In the genomic region with DNA sequence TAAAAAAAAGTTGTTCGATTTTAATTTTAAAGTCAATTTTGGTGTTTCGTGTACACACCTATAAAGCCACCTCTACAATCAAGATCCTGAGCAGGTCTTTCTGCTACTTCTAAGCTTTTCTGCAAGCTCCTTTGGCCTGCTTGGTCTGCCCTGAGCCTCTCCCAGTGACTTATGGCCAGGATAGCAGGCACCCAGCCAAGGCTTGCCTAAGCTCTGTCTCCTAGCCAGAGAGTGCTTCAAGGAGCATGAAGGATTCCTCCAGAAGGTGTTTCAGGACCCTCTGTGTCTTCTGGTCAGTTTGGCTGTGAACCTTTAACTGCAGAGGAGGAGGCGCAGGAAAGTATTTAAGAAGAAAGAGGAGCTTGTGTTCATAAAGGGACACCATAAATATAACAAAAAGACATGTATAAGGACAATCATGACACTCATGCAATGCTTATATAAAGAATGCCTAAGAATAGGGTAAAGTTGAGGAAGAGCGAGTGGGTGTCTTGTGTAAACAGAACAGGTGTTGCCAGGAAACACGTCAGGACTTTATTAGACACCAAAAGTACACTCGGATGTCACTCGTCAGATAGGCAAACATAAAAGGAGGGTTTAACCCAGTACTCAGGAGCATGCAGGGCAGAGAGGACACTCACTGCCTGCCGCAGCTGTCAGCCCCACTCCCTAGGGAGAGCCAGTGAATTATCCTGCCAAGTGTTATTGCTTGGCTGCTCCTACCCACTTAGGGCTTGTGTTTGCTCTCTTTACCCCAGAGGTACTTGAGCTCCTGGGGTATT, we compare ENCODE assay signal across 9 mouse cellular contexts. TPM values are rescaled to one million over a fixed set of nuclear protein-coding genes. Genes with fewer than 3 reads are reported as not detected.
DNase-seq lines count a peak whose midpoint lies in the region; ATAC-seq and TF ChIP-seq lines count a peak whose summit lies in the region.
"Had no signal": no experiment of that assay in that cellular context is flagged by ENCODE, and none has a peak within 500 bp of the region (broad histone marks: within the 10 kb centered on the region; RNA-seq: fewer than 3 reads in every experiment).

No protein-coding gene starts in this region.

- no peak for ATAC-seq in kidney, embryonic 14.5 days (ENCODE audit: low FRiP score, low TSS enrichment)
- no peak for ATAC-seq in megakaryocyte progenitor cell, adult 5-6 weeks (replicated peaks; ENCODE audit: poor library complexity)

- no peak for TF ChIP-seq POLR2A in lung, adult 2 months (IDR thresholded peaks at IDR 0.05; ENCODE audit: borderline replicate concordance, extremely low read depth, low read depth, low read length)

- H3K4me1 ChIP-seq in kidney, embryonic 14.5 days (ENCODE audit: control insufficient read depth, insufficient read depth, low read length): no peaks in the 10 kb centered on the region
- H3K4me1 ChIP-seq in lung, adult 2 months (ENCODE audit: control insufficient read depth, insufficient read depth, low read length): no peaks in the 10 kb centered on the region

- H3K9ac ChIP-seq in kidney, embryonic 14.5 days (ENCODE audit: low read depth, low read length): no peak overlapping the region

- DNase-seq in kidney, adult 11 months: peak; percentile 34
- peak; percentile 98 for DNase-seq in adipocyte (ENCODE audit: low spot score)
- peak; percentile 86 for DNase-seq in fat pad, adult 2 months (ENCODE audit: extremely low read depth, low read depth, low spot score)
- peak; percentile 65 for DNase-seq in heart, postnatal 4 days
- peak; percentile 43 for DNase-seq in lung, adult 2 months
- DNase-seq in splenic B cell, adult 2 months (ENCODE audit: low read depth, low spot score): peak; percentile 68

- TF ChIP-seq CTCF in lung, adult 2 months (IDR thresholded peaks at IDR 0.05; ENCODE audit: insufficient read depth, low read length): no peak

- no peaks in the 10 kb centered on the region for H3K9me3 ChIP-seq in kidney, embryonic 14.5 days (ENCODE audit: control insufficient read depth, low read length)

- H3K4me2 ChIP-seq in kidney, embryonic 14.5 days (replicated peaks; ENCODE audit: low read depth, low read length): no peak overlapping the region

- H3K27me3 ChIP-seq in kidney, embryonic 14.5 days (ENCODE audit: control insufficient read depth, insufficient read depth, low read length): no peaks in the 10 kb centered on the region
- H3K27me3 ChIP-seq in splenic B cell, adult 2 months (ENCODE audit: control insufficient read depth, insufficient read depth, low read length, poor library complexity, severe bottlenecking): no peaks in the 10 kb centered on the region

- no peaks in the 10 kb centered on the region for H3K36me3 ChIP-seq in kidney, embryonic 14.5 days (ENCODE audit: control insufficient read depth, insufficient read depth, low read length)
- no peaks in the 10 kb centered on the region for H3K36me3 ChIP-seq in splenic B cell, adult 2 months (ENCODE audit: control insufficient read depth, insufficient read depth, low read length, poor library complexity, severe bottlenecking)

- H3K27ac ChIP-seq in kidney, embryonic 14.5 days (ENCODE audit: low read depth, low read length): no peak overlapping the region
- H3K27ac ChIP-seq: kidney, postnatal 0 days had no signal

- WGBS in kidney, embryonic 14.5 days: 47% methylated on average over 8 of the region's 8 CpGs
- WGBS in lung, adult 2 months: 35% methylated on average over 8 of the region's 8 CpGs

- H3K4me3 ChIP-seq in kidney, embryonic 14.5 days (ENCODE audit: low read length): no peak overlapping the region
- no peak overlapping the region for H3K4me3 ChIP-seq in lung, adult 2 months (replicated peaks; ENCODE audit: extremely low read depth, low read depth, low read length)

RNA-seq across cellular contexts. Expression of a gene that starts 27.6 kb away (rescaled TPM):
- polyA plus RNA-seq in kidney, embryonic 14.5 days (2014; fragmentation: Nextera tagmentation; extraction: Ambion mirVana): not detected in 2 replicates
- total RNA-seq in heart, postnatal 4 days (2021): under 1 TPM in 1 of 2 experiments, not detected in 1; 0.24 TPM
- not detected in 2 replicates for polyA plus RNA-seq in lung, adult 2 months (2012; rRNA removed)
- not detected in 2 replicates for total RNA-seq in megakaryocyte progenitor cell, adult 5-6 weeks (2015)
- total RNA-seq in megakaryocyte progenitor cell, adult 5-6 weeks (2017): not detected in 2 replicates
- polyA plus RNA-seq: kidney, postnatal 0 days had no signal

RNA-seq across cellular contexts. Expression of a gene that starts 36.0 kb away (rescaled TPM):
- 0.33 and 0.49 TPM in 2 replicates for polyA plus RNA-seq in kidney, embryonic 14.5 days (2014; fragmentation: Nextera tagmentation; extraction: Ambion mirVana)
- 1 to 10 TPM; 4.2 to 5.5 TPM for total RNA-seq in heart, postnatal 4 days (2021)
- polyA plus RNA-seq in lung, adult 2 months (2012; rRNA removed): 0.11 and 0.17 TPM in 2 replicates
- total RNA-seq in megakaryocyte progenitor cell, adult 5-6 weeks (2015): not detected in 2 replicates
- 0.04 and 0.17 TPM in 2 replicates for total RNA-seq in megakaryocyte progenitor cell, adult 5-6 weeks (2017)

Comparison
In these comparisons a context has a peak if more than half of its experiments do, and no peak if none do; other contexts are left out.
1. DNase-seq: peak in every context shown above with its lines; median percentile 98 in adipocyte; 86 in fat pad, adult 2 months; 68 in splenic B cell, adult 2 months; 65 in heart, postnatal 4 days; 43 in lung, adult 2 months; 34 in kidney, adult 11 months.
2. RNA of a gene that starts 36.0 kb away (total RNA-seq): 4.2 to 5.5 TPM in heart, postnatal 4 days; 0.04 to 0.17 TPM in megakaryocyte progenitor cell, adult 5-6 weeks; every median in the first group is over 4 times any median in the second.